Mouse (Mus musculus): ENCODE measurements at regions not wholly inside any gene's neighbourhood (a gene's known extent, or its start where the extent isn't known, plus 50 kb on each side); places are given as distances from the start of the nearest gene placed in this dataset.

- DNase-seq = no peak
These were observed 69.0 kb upstream of the Fndc3a start for GRCm38 (mm10) chr14:72778756-72779155.

- DNase-seq = no peak
These were observed 68.2 kb upstream of the Fndc3a start for GRCm38 (mm10) chr14:72777927-72778560.

- DNase-seq = no peak
These were observed 60.4 kb upstream of the Fndc3a start for GRCm38 (mm10) chr14:72770237-72770636.

- DNase-seq = no peak
These were observed 50.3 kb upstream of the Fndc3a start for GRCm38 (mm10) chr14:72760123-72760522.
